Mouse (Mus musculus) T-helper 2 cell (primary cell): Measurements from ENCODE around the gene Cfap20.

Experiments used
- in situ Hi-C: fragments of 300-600 bp; cut with MboI, MseI; formaldehyde crosslinking; loops from one replicate; pipeline ENCODE4 v1.15.1; 2025; ENCODE audit warnings: high pct_unique_total_duplicates

The Cfap20 gene

DNA sequence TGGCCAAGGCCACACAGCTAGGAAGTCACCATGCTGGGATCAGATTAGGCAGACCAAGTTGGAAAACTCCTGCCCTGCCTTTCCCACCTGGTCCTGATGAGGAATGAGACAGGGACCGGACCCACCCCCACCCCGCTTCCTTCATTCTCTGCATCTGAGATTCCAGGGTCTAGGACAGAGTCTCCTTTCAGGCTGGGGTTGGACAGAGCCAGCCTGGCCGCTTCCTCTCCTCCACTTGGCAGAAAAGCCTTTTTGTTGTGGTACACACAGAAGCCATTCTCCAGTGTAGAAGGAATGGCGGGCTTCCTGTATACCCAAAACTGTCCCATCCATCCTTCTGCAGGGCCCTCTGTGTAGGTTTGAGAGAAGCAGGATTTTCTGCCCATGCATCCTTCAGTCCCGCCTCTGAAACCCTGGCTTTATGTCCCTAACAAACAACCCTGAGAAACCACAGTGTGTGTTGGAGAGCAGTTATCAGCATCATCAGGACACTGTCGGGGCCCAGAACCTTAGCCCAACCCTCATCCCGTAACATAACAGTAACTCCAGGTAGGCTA is 59.2 kb downstream of the Cfap20 start:
- in situ Hi-C loops = loop anchor here (5.0 kb wide), 1 partner anchor 78 kb away; no protein-coding TSS in a partner anchor

DNA sequence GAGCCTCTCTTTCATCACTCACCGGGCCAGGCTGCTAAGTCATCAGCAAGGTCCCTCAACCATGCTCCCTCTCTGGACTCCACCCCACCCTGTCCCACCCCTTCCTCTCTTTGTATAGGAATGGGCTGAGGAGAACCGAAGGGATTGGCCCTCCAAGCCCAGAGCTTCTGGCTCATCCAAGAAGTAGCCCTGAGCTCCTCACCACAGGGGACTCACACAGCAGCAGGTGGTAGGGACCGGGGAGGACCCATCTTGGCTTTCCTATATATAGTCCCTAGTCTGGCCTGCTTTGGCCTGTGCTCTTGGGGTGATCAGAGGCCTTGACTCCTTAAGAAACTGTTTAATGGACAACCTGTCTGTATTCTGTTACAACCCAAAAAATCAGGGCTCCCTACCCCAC is 60.2 kb downstream of the Cfap20 start:
- in situ Hi-C loops = no loop called here

DNA sequence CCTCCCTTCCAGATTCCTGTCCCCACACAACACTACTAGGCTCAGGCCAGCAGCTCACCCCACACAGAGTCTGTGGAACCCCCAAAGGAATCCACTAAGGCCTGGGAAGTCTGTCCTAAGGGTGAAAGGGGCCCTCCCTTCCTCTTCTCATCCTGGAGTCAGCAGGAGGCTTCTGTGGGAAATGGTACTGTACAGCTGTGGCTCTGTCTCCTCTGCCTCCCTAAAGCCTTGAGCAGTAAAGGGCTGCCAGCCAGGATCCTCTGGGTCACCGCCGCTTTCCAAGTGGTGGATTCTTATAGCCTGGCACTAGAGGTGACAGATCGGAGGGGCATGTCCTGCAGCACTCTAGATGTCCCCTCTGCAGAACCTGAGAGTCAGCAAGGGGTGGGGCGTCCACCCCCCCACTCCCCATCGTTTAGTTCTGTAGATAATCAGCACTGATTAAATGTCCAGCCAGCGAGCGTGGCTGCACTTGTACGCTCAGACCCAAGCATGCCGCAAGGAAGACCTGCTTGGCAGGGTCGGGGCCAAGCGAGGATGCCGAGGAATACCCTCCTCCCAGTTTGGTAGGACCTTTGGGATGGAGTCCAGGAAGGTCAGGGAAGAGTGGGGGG is 61.2 kb downstream of the Cfap20 start:
- in situ Hi-C loops = no loop called here
